Mouse (Mus musculus) thymus, adult 2 months (tissue): ENCODE data around the gene Gsx1. TPM values are rescaled to one million over a fixed set of nuclear protein-coding genes. Genes with fewer than 3 reads are reported as not detected.

Experiments
- DNase-seq: peaks from one replicate; pipeline ENCODE4 v3.0.0; 2021
- H3K27ac ChIP-seq: fragments of 200-500 bp; 2 replicates; pipeline ENCODE4 v1.5.1; 2012; ENCODE audit warnings: low read length, control low read depth; ENCODE audit not compliant: control insufficient read depth, insufficient read depth
- H3K27me3 ChIP-seq: fragments of 200-500 bp; 2 replicates; pipeline ENCODE4 v1.6.1; 2012; ENCODE audit warnings: mild to moderate bottlenecking, low read length, moderate library complexity, mixed read lengths; ENCODE audit not compliant: control insufficient read depth, insufficient read depth
- H3K36me3 ChIP-seq: fragments of 200-500 bp; 2 replicates; pipeline ENCODE4 v1.6.1; 2012; ENCODE audit warnings: mild to moderate bottlenecking, low read length, moderate library complexity; ENCODE audit not compliant: control insufficient read depth, insufficient read depth
- H3K4me1 ChIP-seq: fragments of 200-500 bp; replicated peaks from 2 replicates; pipeline ENCODE4 v1.6.1; 2012; ENCODE audit warnings: low read length; ENCODE audit not compliant: control insufficient read depth, insufficient read depth
- H3K4me3 ChIP-seq: fragments of 200-500 bp; 2 replicates; pipeline ENCODE4 v1.5.1; 2012; ENCODE audit warnings: mild to moderate bottlenecking, low read length, control low read depth, moderate library complexity; ENCODE audit not compliant: control insufficient read depth, insufficient read depth
- CTCF ChIP-seq: fragments of 200-500 bp; IDR thresholded peaks from 2 replicates; pipeline ENCODE4 v1.5.1; 2012; ENCODE audit warnings: mild to moderate bottlenecking, control low read depth, low read length, moderate library complexity, borderline replicate concordance; ENCODE audit not compliant: control insufficient read depth, poor library complexity, insufficient read depth; ENCODE audit errors: extremely low read depth
- POLR2A ChIP-seq: fragments of 200-500 bp; IDR thresholded peaks from 2 replicates; pipeline ENCODE4 v1.6.1; 2012; ENCODE audit warnings: mild to moderate bottlenecking, low read length, control low read depth, moderate library complexity; ENCODE audit not compliant: control insufficient read depth, poor library complexity, insufficient read depth; ENCODE audit errors: extremely low read depth
- WGBS: fragments of 180-500 bp; shearing (Covaris S2); methylation state at CpG from one replicate; pipeline ENCODE4 v1.1.7; 2018; 5-methylcytosine and 5-hydroxymethylcytosine counted together
- polyA plus RNA-seq: library from polyadenylated mRNA; depleted of rRNA; stranded (reverse); fragments of >200 nt; gene quantifications from 2 replicates; pipeline ENCODE4 v1.2.3, GENCODE M21; 2012

The Gsx1 gene
- polyA plus RNA-seq, 1 experiment = not detected

DNA sequence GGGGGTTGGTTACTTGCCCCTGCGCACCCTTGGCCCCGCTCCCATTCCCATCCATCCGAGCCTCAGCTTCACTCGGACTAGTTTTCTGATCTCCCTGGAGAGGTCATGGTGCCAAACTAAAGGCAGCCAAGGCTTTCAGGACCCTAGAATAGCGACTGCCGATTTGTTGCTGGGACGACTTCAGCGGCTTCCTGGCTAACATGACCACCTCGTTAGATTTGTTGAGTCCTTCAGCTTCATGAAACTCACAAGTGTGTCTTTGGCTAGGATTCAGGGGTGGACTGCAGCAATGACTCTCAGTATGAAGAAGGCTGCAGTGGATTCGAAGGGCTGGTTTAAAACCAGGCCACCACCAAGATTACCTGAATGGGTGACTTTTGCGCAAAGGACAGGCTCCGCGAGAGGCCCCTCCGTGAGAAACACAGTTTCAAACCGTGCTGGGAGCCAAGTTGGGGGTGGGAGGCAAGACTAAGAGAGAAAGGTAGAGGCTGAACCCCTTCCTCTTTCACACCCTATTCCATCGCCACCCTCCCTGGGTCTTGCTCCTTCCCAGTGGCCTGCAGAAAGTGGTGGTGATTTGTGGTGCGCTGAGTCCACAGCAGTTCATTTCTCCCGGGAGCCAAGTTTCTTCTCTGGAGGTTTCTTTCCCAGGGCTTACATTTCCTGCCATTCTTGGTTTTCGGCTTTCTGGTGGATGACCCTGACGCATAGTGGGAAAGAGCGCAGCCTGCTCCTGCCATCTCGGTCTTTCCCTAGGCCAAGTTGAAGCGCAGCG is 3.5 kb downstream of the Gsx1 start:
- no peak for TF ChIP-seq CTCF
- no peak for TF ChIP-seq POLR2A
- no peak overlapping the region for H3K4me3 ChIP-seq
- DNase-seq = no peak
- no peaks in the 10 kb centered on the region for H3K36me3 ChIP-seq
- 6% methylated on average over 24 of the region's 24 CpGs for WGBS
- H3K27me3 ChIP-seq = peaks cover 19% of the 10 kb centered on the region; the same call in 1 of the 2 replicates
- no peaks in the 10 kb centered on the region for H3K4me1 ChIP-seq
- no peak overlapping the region for H3K27ac ChIP-seq

DNA sequence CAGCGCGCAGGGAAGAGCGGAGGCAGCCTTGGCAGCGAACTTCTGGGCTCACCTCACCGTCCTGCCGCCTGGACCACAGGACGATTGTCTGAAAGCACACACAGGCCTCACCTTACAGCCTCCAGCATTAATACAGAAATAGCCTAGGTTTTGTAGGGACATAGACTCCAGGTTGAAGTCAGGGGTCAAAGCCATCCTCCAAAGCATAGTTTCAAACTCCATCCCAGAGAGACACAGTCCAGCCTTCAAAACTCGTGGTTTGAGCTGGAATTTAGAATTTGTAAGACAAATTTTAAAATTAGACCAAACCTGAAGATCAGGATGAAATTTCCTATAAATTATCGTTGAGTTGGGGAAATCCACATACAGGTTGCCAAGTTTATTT is 4.1 kb downstream of the Gsx1 start:
- H3K27me3 ChIP-seq = peaks cover 15% of the 10 kb centered on the region; the same call in 1 of the 2 replicates
- H3K4me3 ChIP-seq = no peak overlapping the region
- 8% methylated on average over 9 of the region's 9 CpGs for WGBS

GRCm38 (mm10) chr5:147204905-147205304 is 16.4 kb downstream of the Gsx1 start:
- WGBS = 54% methylated on average over 6 of the region's 6 CpGs
- TF ChIP-seq POLR2A (no peak), CTCF (no peak)
- no peaks in the 10 kb centered on the region for H3K4me1 ChIP-seq
- no peak overlapping the region for H3K27ac ChIP-seq
- H3K36me3 ChIP-seq = no peaks in the 10 kb centered on the region
- no peaks in the 10 kb centered on the region for H3K27me3 ChIP-seq
- H3K4me3 ChIP-seq = no peak overlapping the region
- no peak for DNase-seq

More for the DNA sequence above, 4.1 kb downstream of the Gsx1 start:
- Histone ChIP-seq H3K27ac (no peak overlapping the region), H3K4me1 (no peaks in the 10 kb centered on the region), H3K36me3 (no peaks in the 10 kb centered on the region)
- DNase-seq = no peak
- TF ChIP-seq CTCF (no peak), POLR2A (no peak)

DNA sequence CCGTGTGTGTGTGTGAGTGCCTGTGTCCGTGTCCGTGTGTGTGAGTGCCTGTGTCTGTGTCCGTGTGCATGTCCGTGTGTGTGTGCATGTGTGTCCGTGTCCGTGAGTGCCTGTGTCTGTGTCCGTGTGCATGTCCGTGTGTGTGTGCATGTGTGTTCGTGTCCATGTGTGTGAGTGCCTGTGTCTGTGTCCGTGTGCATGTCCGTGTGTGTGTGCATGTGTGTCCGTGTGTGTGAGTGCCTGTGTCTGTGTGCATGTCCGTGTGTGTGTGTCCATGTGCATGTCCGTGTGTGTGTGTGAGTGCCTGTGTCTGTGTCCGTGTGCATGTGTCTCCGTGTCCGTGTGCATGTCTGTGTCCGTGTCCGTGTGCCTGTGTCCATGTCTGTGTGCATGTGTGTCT is 19.4 kb downstream of the Gsx1 start:
- no peaks in the 10 kb centered on the region for H3K27me3 ChIP-seq
- H3K4me3 ChIP-seq = no peak overlapping the region
- no peak overlapping the region for H3K27ac ChIP-seq
- TF ChIP-seq CTCF (no peak), POLR2A (no peak)
- no peaks in the 10 kb centered on the region for H3K4me1 ChIP-seq
- no peak for DNase-seq
- WGBS = 96% methylated on average over 20 of the region's 20 CpGs
- no peaks in the 10 kb centered on the region for H3K36me3 ChIP-seq

DNA sequence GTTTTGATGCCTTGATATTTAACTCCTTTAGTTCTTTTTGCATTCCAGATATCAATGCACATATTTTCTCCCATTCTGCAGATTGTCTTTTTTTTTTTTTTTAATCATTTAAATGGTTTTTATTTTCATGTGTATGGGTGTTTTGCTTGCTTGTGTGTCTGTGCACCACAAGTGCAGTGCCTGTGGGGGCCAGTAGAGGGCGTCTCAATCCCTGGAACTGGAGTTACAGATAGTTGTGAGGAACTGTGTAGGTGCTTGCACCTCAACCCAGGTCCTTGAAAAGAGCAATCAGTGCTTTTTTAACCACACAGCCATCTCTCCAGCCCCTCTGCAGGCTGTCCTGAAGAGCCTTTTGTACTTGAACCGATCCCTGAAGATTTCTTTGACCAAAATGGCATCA is 20.0 kb downstream of the Gsx1 start:
- H3K4me3 ChIP-seq = no peak overlapping the region
- no peaks in the 10 kb centered on the region for H3K4me1 ChIP-seq
- no peak overlapping the region for H3K27ac ChIP-seq
- no peaks in the 10 kb centered on the region for H3K36me3 ChIP-seq
- DNase-seq = no peak
- no peaks in the 10 kb centered on the region for H3K27me3 ChIP-seq
- TF ChIP-seq CTCF (no peak), POLR2A (no peak)
- WGBS = 53% methylated on average over 2 of the region's 2 CpGs

DNA sequence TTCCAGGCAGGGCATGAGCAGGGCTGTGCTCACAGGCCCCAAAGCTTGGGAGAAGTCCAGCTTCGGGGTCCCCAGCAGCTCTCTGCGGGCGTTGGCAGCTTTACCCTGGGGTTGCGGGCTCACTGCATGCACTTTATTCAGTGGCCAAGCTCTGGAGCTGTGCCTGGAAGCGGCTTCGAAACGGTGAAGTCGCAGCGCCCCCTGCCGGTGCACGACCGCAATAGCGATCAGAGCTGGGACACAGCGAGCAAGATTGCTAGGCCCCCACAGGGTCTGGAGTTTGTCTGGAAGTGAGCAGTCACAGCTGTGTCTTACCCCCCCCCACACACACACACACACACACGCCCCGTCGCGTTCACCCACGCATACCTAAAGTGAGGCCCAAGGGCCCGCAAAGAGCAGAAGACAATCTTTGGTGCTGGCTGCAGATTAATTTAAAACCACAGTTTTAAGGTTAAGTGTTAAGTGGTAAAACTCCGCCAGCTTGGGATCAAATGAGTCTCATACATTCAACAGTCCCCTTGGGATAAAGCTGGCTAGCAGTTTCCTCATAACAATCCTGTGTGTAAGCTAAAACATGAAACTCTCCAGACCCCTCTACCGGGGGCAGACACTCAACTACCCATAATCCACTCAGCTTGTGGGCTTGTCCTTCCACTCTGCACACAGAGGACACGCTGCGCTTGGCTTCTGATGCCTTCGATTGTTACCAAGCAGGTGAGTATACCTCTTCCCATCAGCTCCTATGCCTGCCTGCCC is 39.0 kb downstream of the Gsx1 start:
- DNase-seq = peak; percentile 73
- Histone ChIP-seq H3K27me3 (no peaks in the 10 kb centered on the region; the same call in 1 of the 2 replicates), H3K4me3 (no peak overlapping the region), H3K4me1 (no peaks in the 10 kb centered on the region), H3K36me3 (no peaks in the 10 kb centered on the region), H3K27ac (no peak overlapping the region)
- TF ChIP-seq CTCF (peak; percentile 88), POLR2A (no peak)
- 21% methylated on average over 25 of the region's 25 CpGs for WGBS
